Mouse (Mus musculus) liver, embryonic 15.5 days (tissue): ENCODE data around the gene Lpp. TPM values are rescaled to one million over a fixed set of nuclear protein-coding genes. Genes with fewer than 3 reads are reported as not detected.

Experiments
- ATAC-seq: fragments of 200-750 bp; cut with Nextera tagmentation; 2 replicates; pipeline ENCODE4 v1.8.0; 2017; ENCODE audit warnings: moderate number of reproducible peaks, mild to moderate bottlenecking, moderate library complexity; ENCODE audit not compliant: insufficient read depth
- H3K27ac ChIP-seq: fragments of 300-500 bp; sonication (generic); replicated peaks from 2 replicates; pipeline ENCODE4 v1.5.1; 2015; ENCODE audit warnings: mild to moderate bottlenecking, inconsistent platforms
- H3K27me3 ChIP-seq: fragments of 300-500 bp; sonication (generic); 2 replicates; pipeline ENCODE4 v1.6.1; 2015; ENCODE audit warnings: mild to moderate bottlenecking, inconsistent platforms
- H3K36me3 ChIP-seq: fragments of 300-500 bp; sonication (generic); replicated peaks from 2 replicates; pipeline ENCODE4 v1.6.1; 2015; ENCODE audit warnings: moderate library complexity, mild to moderate bottlenecking, inconsistent platforms
- H3K4me1 ChIP-seq: fragments of 300-500 bp; sonication (generic); replicated peaks from 2 replicates; pipeline ENCODE4 v1.6.1; 2015; ENCODE audit warnings: inconsistent platforms
- H3K4me2 ChIP-seq: fragments of 300-500 bp; sonication (generic); 2 replicates; pipeline ENCODE4 v1.6.1; 2015; ENCODE audit warnings: moderate library complexity, mild to moderate bottlenecking, inconsistent platforms
- H3K4me3 ChIP-seq: fragments of 300-500 bp; sonication (generic); replicated peaks from 2 replicates; pipeline ENCODE4 v1.5.1; 2015; ENCODE audit warnings: mild to moderate bottlenecking, inconsistent platforms
- H3K9ac ChIP-seq: fragments of 300-500 bp; sonication (generic); 2 replicates; pipeline ENCODE4 v1.6.1; 2015; ENCODE audit warnings: moderate library complexity, mild to moderate bottlenecking, inconsistent platforms
- H3K9me3 ChIP-seq: fragments of 300-500 bp; sonication (generic); replicated peaks from 2 replicates; pipeline ENCODE4 v1.6.1; 2016; ENCODE audit warnings: inconsistent platforms
- WGBS: fragments of 180-500 bp; shearing (Covaris S2); methylation state at CpG from one replicate; pipeline ENCODE4 v1.1.7; 2015; ENCODE audit warnings: mixed read lengths; ENCODE audit not compliant: insufficient replicate concordance; 5-methylcytosine and 5-hydroxymethylcytosine counted together
- polyA plus RNA-seq: library from polyadenylated mRNA; unstranded; fragments of >200 nt; fragmentation: Nextera tagmentation; extraction: Ambion mirVana; gene quantifications from 2 replicates; pipeline ENCODE4 v1.2.1, GENCODE M21; 2015

The Lpp gene
- polyA plus RNA-seq, 1 experiment from 2014 or later: 7.2 TPM

GRCm38 (mm10) chr16:24628779-24629178 is 235.5 kb downstream of the Lpp start:
- H3K9ac ChIP-seq: no peak overlapping the region
- no peak overlapping the region for H3K27ac ChIP-seq
- H3K36me3 ChIP-seq: no peaks in the 10 kb centered on the region
- 61% methylated on average over 1 of the region's 1 CpGs for WGBS
- H3K9me3 ChIP-seq: no peaks in the 10 kb centered on the region
- no peaks in the 10 kb centered on the region for H3K27me3 ChIP-seq
- H3K4me3 ChIP-seq: no peak overlapping the region
- no peak for ATAC-seq
- 0 out of 2 replicates have a peak, but pooled peaks cover 3% of the 10 kb centered on the region for H3K4me1 ChIP-seq
- no peak overlapping the region for H3K4me2 ChIP-seq

GRCm38 (mm10) chr16:24629218-24630172 is 236.2 kb downstream of the Lpp start:
- no peak overlapping the region for H3K9ac ChIP-seq
- no peaks in the 10 kb centered on the region for H3K9me3 ChIP-seq
- 19% methylated on average over 12 of the region's 12 CpGs for WGBS

GRCm38 (mm10) chr16:24635381-24635919 is 242.1 kb downstream of the Lpp start:
- ATAC-seq: no peak
- Histone ChIP-seq H3K36me3 (no peaks in the 10 kb centered on the region), H3K9ac (no peak overlapping the region), H3K27me3 (no peaks in the 10 kb centered on the region), H3K4me1 (no peaks in the 10 kb centered on the region), H3K27ac (no peak overlapping the region), H3K4me3 (no peak overlapping the region), H3K4me2 (no peak overlapping the region), H3K9me3 (no peaks in the 10 kb centered on the region)
- WGBS: 66% methylated on average over 7 of the region's 7 CpGs

More at GRCm38 (mm10) chr16:24629218-24630172, 236.2 kb downstream of the Lpp start:
- Histone ChIP-seq H3K36me3 (no peaks in the 10 kb centered on the region), H3K4me2 (no peak overlapping the region), H3K4me3 (no peak overlapping the region), H3K4me1 (0 out of 2 replicates have a peak, but pooled peaks cover 3% of the 10 kb centered on the region), H3K27me3 (no peaks in the 10 kb centered on the region), H3K27ac (no peak overlapping the region)
- peak; percentile 37; the same call in 1 of the 2 replicates for ATAC-seq

GRCm38 (mm10) chr16:24636894-24637293 is 243.6 kb downstream of the Lpp start:
- H3K4me3 ChIP-seq: no peak overlapping the region
- no peak for ATAC-seq
- 56% methylated on average over 2 of the region's 2 CpGs for WGBS

GRCm38 (mm10) chr16:24641003-24641797 is 247.9 kb downstream of the Lpp start:
- H3K9me3 ChIP-seq: no peaks in the 10 kb centered on the region
- ATAC-seq: no peak
- H3K27me3 ChIP-seq: no peaks in the 10 kb centered on the region
- H3K9ac ChIP-seq: no peak overlapping the region
- no peak overlapping the region for H3K4me3 ChIP-seq
- H3K4me1 ChIP-seq: no peaks in the 10 kb centered on the region
- 57% methylated on average over 9 of the region's 9 CpGs for WGBS
- no peak overlapping the region for H3K27ac ChIP-seq
- no peaks in the 10 kb centered on the region for H3K36me3 ChIP-seq
- H3K4me2 ChIP-seq: no peak overlapping the region

More at GRCm38 (mm10) chr16:24636894-24637293, 243.6 kb downstream of the Lpp start:
- no peaks in the 10 kb centered on the region for H3K27me3 ChIP-seq
- no peak overlapping the region for H3K9ac ChIP-seq
- no peaks in the 10 kb centered on the region for H3K36me3 ChIP-seq
- H3K4me1 ChIP-seq: no peaks in the 10 kb centered on the region
- no peak overlapping the region for H3K4me2 ChIP-seq
- H3K27ac ChIP-seq: no peak overlapping the region
- H3K9me3 ChIP-seq: no peaks in the 10 kb centered on the region

- H3K9me3 ChIP-seq: no peaks in the 10 kb centered on the region
- H3K9ac ChIP-seq: no peak overlapping the region
- H3K4me2 ChIP-seq: no peak overlapping the region
- no peak overlapping the region for H3K4me3 ChIP-seq
- H3K36me3 ChIP-seq: no peaks in the 10 kb centered on the region
- H3K27me3 ChIP-seq: no peaks in the 10 kb centered on the region
- no peak overlapping the region for H3K27ac ChIP-seq
- H3K4me1 ChIP-seq: no peaks in the 10 kb centered on the region
- 82% methylated on average over 4 of the region's 4 CpGs for WGBS
- no peak for ATAC-seq
Measured at GRCm38 (mm10) chr16:24643024-24643635, 249.8 kb downstream of the Lpp start.

GRCm38 (mm10) chr16:24644154-24644553 is 250.8 kb downstream of the Lpp start:
- H3K27me3 ChIP-seq: no peaks in the 10 kb centered on the region
- WGBS: 67% methylated on average over 8 of the region's 8 CpGs
- H3K27ac ChIP-seq: no peak overlapping the region
- H3K4me2 ChIP-seq: no peak overlapping the region
- no peaks in the 10 kb centered on the region for H3K36me3 ChIP-seq
- no peak for ATAC-seq
- no peaks in the 10 kb centered on the region for H3K9me3 ChIP-seq
- no peak overlapping the region for H3K9ac ChIP-seq
- H3K4me1 ChIP-seq: no peaks in the 10 kb centered on the region
- no peak overlapping the region for H3K4me3 ChIP-seq

- 55% methylated on average over 4 of the region's 4 CpGs for WGBS
- no peak overlapping the region for H3K9ac ChIP-seq
- H3K4me3 ChIP-seq: no peak overlapping the region
Measured at GRCm38 (mm10) chr16:24644760-24645406, 251.6 kb downstream of the Lpp start.

GRCm38 (mm10) chr16:24645906-24646603 is 252.7 kb downstream of the Lpp start:
- Histone ChIP-seq H3K36me3 (no peaks in the 10 kb centered on the region), H3K9ac (no peak overlapping the region), H3K9me3 (no peaks in the 10 kb centered on the region), H3K27me3 (no peaks in the 10 kb centered on the region), H3K4me2 (no peak overlapping the region), H3K4me1 (no peaks in the 10 kb centered on the region), H3K4me3 (no peak overlapping the region), H3K27ac (no peak overlapping the region)
- no peak for ATAC-seq
- 53% methylated on average over 6 of the region's 6 CpGs for WGBS

More at GRCm38 (mm10) chr16:24644760-24645406, 251.6 kb downstream of the Lpp start:
- Histone ChIP-seq H3K4me1 (no peaks in the 10 kb centered on the region), H3K27ac (no peak overlapping the region), H3K9me3 (no peaks in the 10 kb centered on the region), H3K27me3 (no peaks in the 10 kb centered on the region), H3K4me2 (no peak overlapping the region), H3K36me3 (no peaks in the 10 kb centered on the region)
- ATAC-seq: no peak
